Mouse (Mus musculus) cortical plate, adult 2 months (tissue): ENCODE data around the gene Ttbk1.

Experiments used
- CTCF ChIP-seq: fragments of 200-500 bp; IDR thresholded peaks from 2 replicates; pipeline ENCODE4 v1.5.1; 2011; ENCODE audit warnings: mild to moderate bottlenecking, control low read depth, low read length; ENCODE audit not compliant: insufficient read depth; ENCODE audit errors: extremely low read depth
- POLR2A ChIP-seq: fragments of 200-500 bp; IDR thresholded peaks from 2 replicates; pipeline ENCODE4 v1.6.1; 2011; ENCODE audit warnings: mild to moderate bottlenecking, low read length, control low read depth; ENCODE audit not compliant: insufficient read depth; ENCODE audit errors: extremely low read depth

DNA sequence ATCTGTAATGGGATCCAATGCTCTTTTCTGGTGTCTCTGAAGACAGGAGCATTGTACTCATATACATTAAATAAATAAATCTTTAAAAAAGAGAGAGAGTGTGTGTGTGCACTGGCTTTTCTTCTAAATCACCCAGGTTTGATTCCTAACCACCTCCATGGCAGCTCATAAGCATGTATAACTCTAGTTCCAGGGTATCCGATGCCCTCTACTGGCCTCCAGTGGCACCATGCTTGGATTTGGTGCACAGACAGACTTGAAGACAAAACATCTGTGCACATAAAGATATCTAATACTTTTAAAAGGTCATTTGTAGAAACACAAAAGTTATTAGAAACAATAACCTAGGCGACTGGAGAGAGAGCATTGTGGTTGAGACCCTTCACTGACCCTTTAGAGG lies 94.5 kb downstream of the Ttbk1 start:
- peak; percentile 79 for TF ChIP-seq CTCF
- TF ChIP-seq POLR2A, result no peak
